Mouse (Mus musculus): ENCODE measurements around the gene Igsf11. TPM values are rescaled to one million over a fixed set of nuclear protein-coding genes. Genes with fewer than 3 reads are reported as not detected.
"Not testable (repeated sequence)": the region's sequence is repeated elsewhere in the genome, so short reads cannot be mapped to it uniquely, and the experiment has no call there.

The Igsf11 gene
- polyA plus RNA-seq, 1 experiment from 2014 or later: 3.6 TPM

DNA sequence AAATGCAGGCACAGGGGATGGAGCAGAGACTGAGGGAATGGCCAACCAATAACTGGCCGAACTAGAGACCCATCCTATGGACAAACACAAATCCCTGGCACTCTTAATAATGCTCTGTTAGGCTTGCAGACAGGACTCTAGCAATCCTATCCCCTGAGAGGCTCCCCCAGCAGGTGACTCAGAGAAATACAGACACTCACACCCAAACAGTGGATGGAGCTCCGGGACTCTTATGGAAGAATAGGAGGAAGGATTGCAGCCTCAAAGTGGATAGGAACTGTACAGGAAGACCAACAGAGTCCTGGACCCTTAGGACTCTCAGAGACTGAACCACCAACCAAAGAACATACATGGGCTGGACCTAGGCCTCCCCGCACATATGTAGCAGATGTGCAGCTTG is 91.4 kb downstream of the Igsf11 start:
- H3K4me2 ChIP-seq (ENCODE audit: low read length); H3K4me1 ChIP-seq (ENCODE audit: control insufficient read depth, insufficient read depth, low read depth, low read length); H3K9ac ChIP-seq (ENCODE audit: low read depth, low read length); H3K4me3 ChIP-seq (ENCODE audit: low read length); H3K27me3 ChIP-seq (replicated peaks; ENCODE audit: control insufficient read depth, insufficient read depth, low read length); H3K36me3 ChIP-seq (ENCODE audit: control insufficient read depth, insufficient read depth, low read length); H3K9me3 ChIP-seq (ENCODE audit: control insufficient read depth, low read length); ATAC-seq; H3K27ac ChIP-seq (ENCODE audit: low read depth, low read length): not testable (repeated sequence)
- WGBS: 80% methylated on average over 3 of the region's 3 CpGs

DNA sequence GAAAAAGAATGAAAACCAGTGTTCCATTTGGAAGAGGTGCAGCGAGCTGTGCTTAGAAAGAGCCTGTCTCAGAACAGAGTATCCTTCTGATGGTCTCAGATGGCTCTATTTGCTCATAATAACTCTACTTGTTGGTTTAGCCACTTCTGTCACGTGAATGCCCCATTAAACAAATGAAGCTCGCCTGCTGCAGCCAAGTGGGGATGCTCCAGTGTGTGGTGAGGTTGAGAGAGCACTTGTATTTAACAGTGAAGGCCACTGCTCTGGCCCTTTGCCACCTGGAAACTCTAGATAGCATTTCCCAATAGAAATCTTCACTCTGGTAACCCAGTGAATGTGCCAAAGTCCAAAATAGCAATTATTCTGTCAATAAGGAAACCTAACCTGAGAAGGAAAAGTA is 92.9 kb downstream of the Igsf11 start:
- ATAC-seq: peak; percentile 86
- no peaks in the 10 kb centered on the region for H3K9me3 ChIP-seq (ENCODE audit: control insufficient read depth, low read length)
- no peaks in the 10 kb centered on the region; the same call in 1 of the 2 replicates for H3K4me1 ChIP-seq (ENCODE audit: control insufficient read depth, insufficient read depth, low read depth, low read length)
- H3K4me3 ChIP-seq (ENCODE audit: low read length): no peak overlapping the region
- H3K27ac ChIP-seq (ENCODE audit: low read depth, low read length): no peak overlapping the region
- no peak overlapping the region for H3K9ac ChIP-seq (ENCODE audit: low read depth, low read length)
- no peaks in the 10 kb centered on the region for H3K27me3 ChIP-seq (replicated peaks; ENCODE audit: control insufficient read depth, insufficient read depth, low read length)
- H3K36me3 ChIP-seq (ENCODE audit: control insufficient read depth, insufficient read depth, low read length): no peaks in the 10 kb centered on the region
- no peak overlapping the region for H3K4me2 ChIP-seq (ENCODE audit: low read length)
- 22% methylated on average over 3 of the region's 3 CpGs for WGBS

DNA sequence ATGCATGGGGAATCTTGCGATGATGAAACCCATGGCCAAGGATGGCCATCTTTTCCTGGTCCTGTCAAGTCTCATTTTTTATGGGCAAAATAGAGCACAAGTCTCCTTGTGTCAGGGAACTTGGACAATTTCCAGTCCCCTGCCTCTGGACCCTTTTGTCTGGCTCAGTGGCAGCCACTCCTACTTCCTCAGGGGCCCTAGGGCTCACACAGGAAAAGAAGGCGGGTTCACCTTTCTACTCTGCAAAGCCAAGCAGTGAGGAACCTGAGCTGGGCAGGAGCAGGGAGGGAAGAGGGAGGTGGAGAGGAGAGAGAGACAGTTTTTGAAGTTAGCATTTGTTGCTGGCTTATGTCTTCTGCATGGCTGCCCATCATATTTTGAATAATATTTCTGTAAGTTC is 93.9 kb downstream of the Igsf11 start:
- ATAC-seq: no peak
- no peak overlapping the region for H3K4me3 ChIP-seq (ENCODE audit: low read length)
- no peaks in the 10 kb centered on the region for H3K9me3 ChIP-seq (ENCODE audit: control insufficient read depth, low read length)
- H3K4me2 ChIP-seq (ENCODE audit: low read length): no peak overlapping the region
- no peak overlapping the region for H3K27ac ChIP-seq (ENCODE audit: low read depth, low read length)
- 66% methylated on average over 2 of the region's 2 CpGs for WGBS
- no peaks in the 10 kb centered on the region for H3K27me3 ChIP-seq (replicated peaks; ENCODE audit: control insufficient read depth, insufficient read depth, low read length)
- H3K36me3 ChIP-seq (ENCODE audit: control insufficient read depth, insufficient read depth, low read length): no peaks in the 10 kb centered on the region
- no peak overlapping the region for H3K9ac ChIP-seq (ENCODE audit: low read depth, low read length)
- no peaks in the 10 kb centered on the region for H3K4me1 ChIP-seq (ENCODE audit: control insufficient read depth, insufficient read depth, low read depth, low read length)

DNA sequence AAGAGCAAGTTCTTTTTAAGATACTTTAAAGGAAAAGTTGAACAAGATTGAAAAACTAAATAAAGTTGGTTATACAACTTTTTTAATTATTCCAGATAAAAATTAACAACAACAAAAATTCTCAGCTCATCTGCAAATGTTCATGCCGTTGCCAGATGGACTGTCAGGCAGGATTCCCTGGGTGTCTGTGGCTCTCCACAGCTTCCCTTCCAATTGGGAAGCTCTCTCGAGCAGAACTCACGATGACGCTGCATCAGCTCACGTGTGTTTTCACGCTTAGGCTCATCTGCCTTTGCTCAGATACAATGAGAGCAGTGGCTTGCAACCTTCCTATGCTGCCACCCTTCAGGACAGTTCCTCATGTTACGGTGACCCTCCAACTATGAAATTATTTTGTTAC is 101.2 kb downstream of the Igsf11 start:
- H3K4me2 ChIP-seq (ENCODE audit: low read length): no peak overlapping the region
- ATAC-seq: no peak
- H3K4me3 ChIP-seq (ENCODE audit: low read length): no peak overlapping the region
- H3K36me3 ChIP-seq (ENCODE audit: control insufficient read depth, insufficient read depth, low read length): no peaks in the 10 kb centered on the region
- H3K27ac ChIP-seq (ENCODE audit: low read depth, low read length): no peak overlapping the region
- H3K9me3 ChIP-seq (ENCODE audit: control insufficient read depth, low read length): no peaks in the 10 kb centered on the region
- WGBS: 74% methylated on average over 7 of the region's 7 CpGs
- H3K27me3 ChIP-seq (replicated peaks; ENCODE audit: control insufficient read depth, insufficient read depth, low read length): no peaks in the 10 kb centered on the region
- no peak overlapping the region for H3K9ac ChIP-seq (ENCODE audit: low read depth, low read length)
- no peaks in the 10 kb centered on the region for H3K4me1 ChIP-seq (ENCODE audit: control insufficient read depth, insufficient read depth, low read depth, low read length)

DNA sequence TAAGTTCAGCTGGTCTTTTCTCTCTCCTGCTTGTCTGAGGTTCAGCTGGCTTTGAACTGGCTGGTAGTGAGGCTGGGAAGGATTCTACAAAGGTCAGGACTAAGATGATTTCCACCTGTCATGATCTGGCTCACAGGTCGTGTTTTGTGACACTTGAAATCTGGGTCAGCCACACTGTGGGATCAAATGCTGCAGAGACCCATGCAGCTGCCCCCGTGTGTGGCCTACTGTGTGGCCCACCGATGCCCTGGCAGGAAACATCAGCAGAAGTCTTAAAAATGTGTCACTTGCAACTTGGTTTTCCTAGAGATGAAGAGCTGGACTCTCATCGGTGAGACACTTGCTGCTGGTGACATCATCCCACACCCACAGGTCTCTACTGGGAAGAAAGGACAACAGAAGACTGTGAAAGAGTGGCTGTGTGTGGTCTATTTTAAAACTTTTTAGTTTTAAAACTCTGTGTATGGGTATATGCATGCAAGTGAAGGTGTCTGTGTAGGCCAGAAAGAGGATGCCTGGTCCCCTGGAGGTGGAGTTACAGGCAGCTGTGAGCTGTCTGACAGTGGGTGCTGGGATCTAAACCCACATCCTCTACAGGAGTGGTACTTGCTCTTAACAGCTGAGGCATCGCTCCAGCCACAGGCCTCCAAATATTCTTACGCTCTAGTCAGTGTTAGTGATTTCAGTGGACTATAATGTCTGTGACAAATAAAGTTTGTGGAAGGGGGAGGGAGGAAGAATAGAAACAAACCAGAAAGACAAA is 106.2 kb downstream of the Igsf11 start:
- Histone ChIP-seq H3K27me3 (replicated peaks; ENCODE audit: control insufficient read depth, insufficient read depth, low read length) (no peaks in the 10 kb centered on the region), H3K4me3 (ENCODE audit: low read length) (no peak overlapping the region), H3K4me2 (ENCODE audit: low read length) (no peak overlapping the region), H3K27ac (ENCODE audit: low read depth, low read length) (no peak overlapping the region), H3K9ac (ENCODE audit: low read depth, low read length) (no peak overlapping the region), H3K4me1 (ENCODE audit: control insufficient read depth, insufficient read depth, low read depth, low read length) (no peaks in the 10 kb centered on the region), H3K36me3 (ENCODE audit: control insufficient read depth, insufficient read depth, low read length) (no peaks in the 10 kb centered on the region), H3K9me3 (ENCODE audit: control insufficient read depth, low read length) (no peaks in the 10 kb centered on the region)
- ATAC-seq: no peak
- 78% methylated on average over 6 of the region's 6 CpGs for WGBS

DNA sequence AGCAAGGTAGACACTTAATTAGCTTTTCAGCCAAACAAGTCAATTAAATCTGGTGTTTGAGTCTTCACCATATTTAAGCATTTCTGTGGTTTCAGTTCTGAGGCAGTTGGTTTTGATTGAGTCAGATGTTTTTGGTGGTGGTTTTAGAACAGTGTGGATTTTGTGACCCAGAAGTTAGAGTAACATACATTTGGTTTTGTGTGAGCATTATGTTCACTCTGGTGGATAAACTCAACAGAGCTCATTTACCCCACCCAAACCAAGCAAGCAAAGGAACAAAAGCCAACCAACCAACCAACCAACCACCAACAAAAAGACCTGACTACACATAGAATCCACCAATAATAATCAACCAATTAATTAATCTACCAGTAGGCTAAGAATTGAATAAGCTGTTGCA is 106.8 kb downstream of the Igsf11 start:
- Histone ChIP-seq H3K4me1 (ENCODE audit: control insufficient read depth, insufficient read depth, low read depth, low read length) (no peaks in the 10 kb centered on the region), H3K36me3 (ENCODE audit: control insufficient read depth, insufficient read depth, low read length) (no peaks in the 10 kb centered on the region), H3K27me3 (replicated peaks; ENCODE audit: control insufficient read depth, insufficient read depth, low read length) (no peaks in the 10 kb centered on the region), H3K4me2 (ENCODE audit: low read length) (no peak overlapping the region), H3K9me3 (ENCODE audit: control insufficient read depth, low read length) (no peaks in the 10 kb centered on the region), H3K9ac (ENCODE audit: low read depth, low read length) (no peak overlapping the region), H3K27ac (ENCODE audit: low read depth, low read length) (no peak overlapping the region), H3K4me3 (ENCODE audit: low read length) (no peak overlapping the region)
- no peak for ATAC-seq

DNA sequence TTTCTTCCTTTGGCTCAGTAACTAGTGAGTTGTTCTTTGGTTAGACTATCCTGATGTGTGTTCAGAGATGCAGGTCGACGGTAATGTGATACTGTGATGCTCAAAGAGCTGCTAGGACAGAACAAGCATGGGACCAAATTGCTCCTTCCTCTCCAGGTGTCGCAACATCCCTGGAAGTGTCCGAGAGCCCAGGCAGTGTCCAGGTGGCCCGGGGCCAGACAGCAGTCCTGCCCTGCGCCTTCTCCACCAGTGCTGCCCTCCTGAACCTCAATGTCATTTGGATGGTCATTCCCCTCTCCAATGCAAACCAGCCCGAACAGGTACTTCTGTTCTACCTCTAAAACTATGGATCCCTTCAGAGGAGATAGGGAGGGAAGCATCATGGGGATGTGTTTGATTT is 114.5 kb downstream of the Igsf11 start:
- no peaks in the 10 kb centered on the region for H3K27me3 ChIP-seq (replicated peaks; ENCODE audit: control insufficient read depth, insufficient read depth, low read length)
- WGBS: 95% methylated on average over 7 of the region's 7 CpGs
- H3K36me3 ChIP-seq (ENCODE audit: control insufficient read depth, insufficient read depth, low read length): no peaks in the 10 kb centered on the region
- no peak overlapping the region for H3K4me3 ChIP-seq (ENCODE audit: low read length)
- no peak for ATAC-seq
- no peak overlapping the region for H3K9ac ChIP-seq (ENCODE audit: low read depth, low read length)
- no peak overlapping the region for H3K27ac ChIP-seq (ENCODE audit: low read depth, low read length)
- no peak overlapping the region for H3K4me2 ChIP-seq (ENCODE audit: low read length)
- H3K4me1 ChIP-seq (ENCODE audit: control insufficient read depth, insufficient read depth, low read depth, low read length): no peaks in the 10 kb centered on the region
- H3K9me3 ChIP-seq (ENCODE audit: control insufficient read depth, low read length): peaks cover 2% of the 10 kb centered on the region; the same call in 1 of the 2 replicates

DNA sequence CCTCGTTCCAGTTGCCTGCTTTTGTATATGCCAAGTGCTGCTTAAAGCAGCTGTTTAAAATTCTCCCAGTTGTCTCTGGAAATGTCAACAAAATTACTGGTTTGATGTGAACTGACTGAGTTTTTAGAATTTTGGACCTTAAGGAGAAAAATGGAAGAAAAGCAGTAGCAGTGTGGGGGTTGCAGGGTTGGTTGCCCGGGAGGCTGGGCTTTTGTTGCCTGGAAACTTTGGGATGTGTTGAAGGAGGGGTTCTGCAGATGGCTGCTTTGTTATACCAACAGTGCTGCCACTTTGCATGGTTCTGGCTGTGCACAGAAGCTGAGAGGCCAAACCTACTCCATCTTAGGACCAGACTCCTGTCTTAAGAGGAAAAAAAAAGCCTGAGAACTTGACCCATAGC is 127.0 kb downstream of the Igsf11 start:
- Histone ChIP-seq H3K4me1 (ENCODE audit: control insufficient read depth, insufficient read depth, low read depth, low read length) (no peaks in the 10 kb centered on the region), H3K36me3 (ENCODE audit: control insufficient read depth, insufficient read depth, low read length) (no peaks in the 10 kb centered on the region), H3K27ac (ENCODE audit: low read depth, low read length) (no peak overlapping the region), H3K9ac (ENCODE audit: low read depth, low read length) (no peak overlapping the region), H3K4me3 (ENCODE audit: low read length) (no peak overlapping the region), H3K9me3 (ENCODE audit: control insufficient read depth, low read length) (no peaks in the 10 kb centered on the region; the same call in 1 of the 2 replicates), H3K27me3 (replicated peaks; ENCODE audit: control insufficient read depth, insufficient read depth, low read length) (no peaks in the 10 kb centered on the region), H3K4me2 (ENCODE audit: low read length) (no peak overlapping the region)
- WGBS: 24% methylated on average over 2 of the region's 2 CpGs
- 0 out of 2 replicates have a peak, but pooled peaks have one; percentile 58 for ATAC-seq

DNA sequence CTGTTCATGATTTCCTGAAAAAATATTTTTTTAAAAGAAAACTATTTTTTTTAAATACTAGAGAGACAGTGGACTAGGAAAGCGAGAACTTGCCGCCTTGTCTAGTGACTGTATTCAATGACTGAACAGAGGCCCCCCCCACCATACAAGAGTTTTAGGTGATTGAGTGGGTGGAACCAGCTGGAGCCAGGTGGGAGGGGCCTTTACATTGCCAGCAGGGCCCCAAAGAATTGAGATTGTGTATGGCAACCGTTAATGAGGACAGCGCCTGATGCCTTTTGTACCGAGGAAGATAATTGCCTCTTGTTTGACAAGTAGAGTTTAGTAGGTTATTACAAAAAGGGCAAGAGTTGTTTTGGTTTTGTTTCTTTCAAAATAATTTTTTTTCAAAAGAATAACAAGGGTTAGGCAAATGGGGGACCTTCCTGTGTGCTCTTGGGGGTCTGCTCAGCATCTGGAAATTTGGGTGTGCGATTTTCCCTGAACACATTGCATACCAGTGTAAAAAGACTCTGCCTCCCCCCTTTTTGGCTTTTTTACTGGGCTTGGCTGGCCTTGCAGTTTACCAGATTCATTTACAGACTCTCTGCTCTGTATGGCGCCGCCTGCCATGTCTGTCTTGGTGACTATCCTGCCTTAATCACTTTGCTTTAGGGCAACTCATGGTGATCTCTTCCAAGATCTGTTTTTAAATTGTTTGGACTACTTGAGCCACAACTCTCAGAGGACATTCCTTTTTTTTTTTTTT is 133.7 kb downstream of the Igsf11 start:
- H3K9me3 ChIP-seq (ENCODE audit: control insufficient read depth, low read length): no peaks in the 10 kb centered on the region
- H3K27me3 ChIP-seq (replicated peaks; ENCODE audit: control insufficient read depth, insufficient read depth, low read length): no peaks in the 10 kb centered on the region
- H3K9ac ChIP-seq (ENCODE audit: low read depth, low read length): no peak overlapping the region
- no peak overlapping the region for H3K4me3 ChIP-seq (ENCODE audit: low read length)
- ATAC-seq: peak; percentile 42; the same call in 1 of the 2 replicates
- WGBS: 50% methylated on average over 8 of the region's 8 CpGs
- H3K27ac ChIP-seq (ENCODE audit: low read depth, low read length): no peak overlapping the region
- H3K4me1 ChIP-seq (ENCODE audit: control insufficient read depth, insufficient read depth, low read depth, low read length): no peaks in the 10 kb centered on the region
- H3K36me3 ChIP-seq (ENCODE audit: control insufficient read depth, insufficient read depth, low read length): no peaks in the 10 kb centered on the region
- H3K4me2 ChIP-seq (ENCODE audit: low read length): no peak overlapping the region

Data from hindbrain, embryonic 16.5 days (tissue).